Mouse (Mus musculus): ENCODE results near the gene Adgre1.

DNA sequence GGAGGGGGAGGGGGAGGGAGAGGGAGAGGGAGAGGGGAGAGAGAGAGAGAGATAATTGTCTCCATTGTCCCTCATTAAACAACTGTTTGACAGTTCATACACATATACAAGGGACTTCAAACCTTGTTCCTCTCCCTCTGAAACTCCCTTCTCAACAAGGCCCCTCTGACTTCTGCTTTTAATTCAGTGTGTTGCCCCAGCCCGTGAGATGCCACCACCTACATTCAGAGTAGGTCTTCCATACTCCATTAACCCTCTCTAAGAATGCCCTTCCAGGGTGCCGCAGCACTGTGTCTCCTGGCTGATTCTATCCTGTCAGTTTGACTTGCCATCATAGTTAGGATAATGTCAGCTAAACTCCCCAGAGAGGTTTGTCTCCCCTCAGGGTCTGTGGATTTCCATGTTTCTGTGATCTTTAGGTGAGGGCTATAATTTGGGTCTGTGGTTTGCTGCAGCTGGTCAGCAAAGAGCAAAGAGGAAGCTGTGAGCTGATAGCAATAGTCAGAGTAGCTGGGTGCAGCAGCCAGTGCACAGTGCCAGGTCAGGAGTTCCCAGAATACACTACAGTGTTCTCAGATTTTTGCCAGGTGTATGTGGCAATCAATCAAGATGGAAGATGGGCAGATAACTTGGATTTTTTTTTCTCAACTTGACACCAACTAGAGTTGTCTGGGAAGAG is 14.3 kb upstream of the Adgre1 start:
- TF ChIP-seq CTCF (conservative IDR thresholded peaks at IDR 0.05; ENCODE audit: insufficient read depth, insufficient read length, low read depth, low read length) (no peak), POLR2A (IDR thresholded peaks at IDR 0.05; ENCODE audit: low read depth, low read length) (no peak)
